Mouse (Mus musculus) liver, postnatal 0 days (tissue): Measurements from ENCODE around the gene Aldoart1.

Source experiments
- CTCF ChIP-seq: sonication (generic); IDR thresholded peaks from 2 replicates; pipeline ENCODE4 v1.5.1; 2016; ENCODE audit warnings: antibody characterized with exemption, low read depth
- EP300 ChIP-seq: IDR thresholded peaks from 2 replicates; pipeline ENCODE4 v1.6.1; 2016; ENCODE audit warnings: antibody characterized with exemption, low read depth, mild to moderate bottlenecking

- TF ChIP-seq CTCF (no peak), EP300 (no peak)
These were observed 9.4 kb downstream of the Aldoart1 start for GRCm38 (mm10) chr4:72843025-72843424.
